Mouse (Mus musculus) 3134 (cell line): ENCODE measurements around the gene Chrnd.

Experiments used
- DNase-seq: peaks from one replicate; pipeline ENCODE4 v3.0.0-alpha.2; 2011; ENCODE audit warnings: low spot score; ENCODE audit not compliant: insufficient read length; ENCODE audit errors: extremely low read depth

The Chrnd gene

GRCm38 (mm10) chr1:87183998-87184750 lies 6.2 kb upstream of the Chrnd start:
- DNase-seq: no peak

- DNase-seq: peak; percentile 65
Measured at GRCm38 (mm10) chr1:87184751-87185139, 5.7 kb upstream of the Chrnd start.

- no peak for DNase-seq
Measured at GRCm38 (mm10) chr1:87185526-87185925, 4.9 kb upstream of the Chrnd start.

- no peak for DNase-seq
Measured at GRCm38 (mm10) chr1:87186261-87187036, 4.0 kb upstream of the Chrnd start.

GRCm38 (mm10) chr1:87187037-87187355 lies 3.4 kb upstream of the Chrnd start:
- peak; percentile 74 for DNase-seq

- DNase-seq: no peak
Measured at GRCm38 (mm10) chr1:87197296-87197695, 6.9 kb downstream of the Chrnd start.

GRCm38 (mm10) chr1:87198119-87199065 lies 8.0 kb downstream of the Chrnd start:
- DNase-seq: no peak

- DNase-seq: no peak
Measured at GRCm38 (mm10) chr1:87200811-87201210, 10.4 kb downstream of the Chrnd start.

GRCm38 (mm10) chr1:87201848-87202247 lies 11.4 kb downstream of the Chrnd start:
- DNase-seq: no peak

GRCm38 (mm10) chr1:87203779-87204178 lies 13.4 kb downstream of the Chrnd start:
- no peak for DNase-seq

GRCm38 (mm10) chr1:87204465-87204864 lies 14.1 kb downstream of the Chrnd start, which contains the start of gene Chrng:
Gene Chrng, plus strand, starts transcription at chr1:87204657.
- DNase-seq: no peak

- DNase-seq: no peak
Measured at GRCm38 (mm10) chr1:87205038-87205437, 14.6 kb downstream of the Chrnd start.

- no peak for DNase-seq
Measured at GRCm38 (mm10) chr1:87205502-87205901, 15.1 kb downstream of the Chrnd start.

- no peak for DNase-seq
Measured at GRCm38 (mm10) chr1:87206339-87206738, 15.9 kb downstream of the Chrnd start.

GRCm38 (mm10) chr1:87211431-87211830 lies 21.0 kb downstream of the Chrnd start:
- no peak for DNase-seq

- DNase-seq: peak; percentile 93
Measured at GRCm38 (mm10) chr1:87213735-87214704, 23.6 kb downstream of the Chrnd start, which contains the start of gene Eif4e2. Gene Eif4e2, plus strand, starts transcription at chr1:87213914.

- no peak for DNase-seq
Measured at GRCm38 (mm10) chr1:87214748-87215147, 24.3 kb downstream of the Chrnd start.

GRCm38 (mm10) chr1:87217938-87218337 lies 27.5 kb downstream of the Chrnd start:
- no peak for DNase-seq

- DNase-seq: no peak
Measured at GRCm38 (mm10) chr1:87225739-87226138, 35.3 kb downstream of the Chrnd start.
